Mouse (Mus musculus) bone marrow macrophage, adult 2 months (primary cell): Measurements from ENCODE around the gene Cwh43.
"Not testable (repeated sequence)": the region's sequence is repeated elsewhere in the genome, so short reads cannot be mapped to it uniquely, and the experiment has no call there.

Experiments used
- CTCF ChIP-seq: IDR thresholded peaks from 2 replicates; pipeline ENCODE4 v1.5.1; 2012; ENCODE audit warnings: low read depth, mild to moderate bottlenecking, low read length, moderate library complexity
- POLR2A ChIP-seq: IDR thresholded peaks from 2 replicates; pipeline ENCODE4 v1.6.1; 2012; ENCODE audit warnings: mild to moderate bottlenecking, low read depth, low read length, borderline replicate concordance

DNA sequence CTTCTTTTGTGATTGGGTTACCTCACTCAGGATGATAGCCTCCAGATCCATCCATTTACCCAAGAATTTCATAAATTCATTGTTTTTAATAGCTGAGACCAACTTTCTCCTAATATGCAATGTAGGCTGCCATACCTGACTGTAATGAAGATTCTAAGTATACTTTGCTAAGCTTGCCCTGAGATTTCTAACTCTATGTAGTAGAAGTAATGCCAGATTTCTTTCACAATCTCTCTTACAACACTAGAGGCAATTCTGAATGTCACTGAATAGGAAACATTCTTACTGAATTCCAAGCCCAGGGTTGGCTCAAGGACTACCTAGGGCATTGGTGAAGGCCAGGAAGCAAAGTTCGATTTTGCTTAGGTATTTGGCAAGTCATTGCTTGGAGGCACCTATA, 76.5 kb downstream of the Cwh43 start:
- not testable (repeated sequence) for TF ChIP-seq CTCF, POLR2A
